Comparison of ENCODE assay signal across 7 mouse cellular contexts in the genomic region with DNA sequence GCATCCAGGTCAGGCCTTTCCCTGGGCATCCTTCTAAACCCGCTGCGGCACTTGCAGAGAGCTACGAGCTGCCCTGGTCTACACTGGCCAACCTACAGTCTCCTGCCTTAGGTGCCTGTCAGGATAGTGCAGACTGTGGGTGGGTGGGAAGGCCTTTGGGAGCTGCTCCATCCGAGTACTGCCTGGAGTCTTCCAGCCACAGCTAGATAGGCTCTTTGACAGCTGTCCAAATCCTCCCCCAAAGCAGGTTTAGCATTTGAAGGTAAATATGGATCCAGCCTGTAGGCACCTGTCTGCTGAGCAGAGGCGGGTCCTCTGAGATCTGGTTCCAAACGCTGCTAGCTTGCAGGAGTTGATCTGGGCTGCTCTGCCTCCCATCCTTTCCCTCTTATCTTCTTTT.
"Had no signal": no experiment of that assay in that cellular context is flagged by ENCODE, and none has a peak within 500 bp of the region (broad histone marks: within the 10 kb centered on the region; RNA-seq: fewer than 3 reads in every experiment).

No protein-coding gene starts in this region.

- DNase-seq: kidney, adult 11 months; kidney, adult 9 months; kidney, postnatal 36 days; left cerebral cortex, postnatal 4 days; lung, adult 2 months; lung, postnatal 36 days; thymus, postnatal 36 days had no signal
